Mouse (Mus musculus) bone marrow macrophage, adult 2 months (primary cell): Measurements from ENCODE around the gene Eps15.

ENCODE experiments used
- CTCF ChIP-seq: IDR thresholded peaks from 2 replicates; pipeline ENCODE4 v1.5.1; 2012; ENCODE audit warnings: low read depth, mild to moderate bottlenecking, low read length, moderate library complexity
- POLR2A ChIP-seq: IDR thresholded peaks from 2 replicates; pipeline ENCODE4 v1.6.1; 2012; ENCODE audit warnings: mild to moderate bottlenecking, low read depth, low read length, borderline replicate concordance

GRCm38 (mm10) chr4:109267452-109267851 is 12.6 kb upstream of the Eps15 start:
- TF ChIP-seq POLR2A (no peak), CTCF (no peak)
